ENCODE assay signal across 10 mouse cellular contexts in genomic region chrX:50675356-50675755, GRCm38 (mm10).
DNase-seq lines count a peak whose midpoint lies in the region; ATAC-seq and TF ChIP-seq lines count a peak whose summit lies in the region.
"Had no signal": no experiment of that assay in that cellular context is flagged by ENCODE, and none has a peak within 500 bp of the region (broad histone marks: within the 10 kb centered on the region; RNA-seq: fewer than 3 reads in every experiment).

No protein-coding gene starts in this region.

- intact Hi-C loops in left cerebral cortex, postnatal 36 days (cut with DNase I), result loop anchor here (2.0 to 5.0 kb wide), 2 partner anchors 217 to 699 kb away; no protein-coding TSS in a partner anchor

- H3K4me3 ChIP-seq in intestine, postnatal 0 days (ENCODE audit: low read depth, low read length), result no peak overlapping the region
- no peak overlapping the region for H3K4me3 ChIP-seq in intestine, embryonic 16.5 days (ENCODE audit: low read length)
- H3K4me3 ChIP-seq: liver, embryonic 13.5 days had no signal

- 30% methylated on average over 6 of the region's 6 CpGs for WGBS in intestine, postnatal 0 days
- WGBS in intestine, embryonic 16.5 days, result 28% methylated on average over 6 of the region's 6 CpGs

- peak; percentile 9 to 15 for DNase-seq in B cell, adult 2 months
- peak; percentile 69 for DNase-seq in Muller cell, postnatal 12 days (ENCODE audit: inconsistent ontology term)
- peak; percentile 22 for DNase-seq in hindlimb bud, embryonic 11.5 days (ENCODE audit: extremely low spot score, low read depth, low spot score)
- no peak for DNase-seq in gastrocnemius, postnatal 4 days (ENCODE audit: low spot score in 2 of 2)
- DNase-seq in left cerebral cortex, postnatal 36 days (ENCODE audit: low spot score in 2 of 2), result no peak
- DNase-seq: liver, embryonic 13.5 days; right cerebral cortex, postnatal 4 days had no signal

- no peaks in the 10 kb centered on the region for H3K36me3 ChIP-seq in intestine, postnatal 0 days (ENCODE audit: control insufficient read depth, insufficient read depth)
- H3K36me3 ChIP-seq in intestine, embryonic 16.5 days (ENCODE audit: control insufficient read depth, insufficient read depth, low read length), result no peaks in the 10 kb centered on the region
- H3K36me3 ChIP-seq: liver, embryonic 13.5 days had no signal

- no peaks in the 10 kb centered on the region for H3K9me3 ChIP-seq in intestine, postnatal 0 days (ENCODE audit: control insufficient read depth)
- no peaks in the 10 kb centered on the region for H3K9me3 ChIP-seq in intestine, embryonic 16.5 days (ENCODE audit: control insufficient read depth, low read length)
- H3K9me3 ChIP-seq: liver, embryonic 13.5 days had no signal

- peak; percentile 69 for TF ChIP-seq CTCF in intestine, postnatal 0 days (IDR thresholded peaks at IDR 0.05; ENCODE audit: low read depth)

- no peak overlapping the region for H3K9ac ChIP-seq in intestine, postnatal 0 days (ENCODE audit: low read depth, low read length)
- H3K9ac ChIP-seq in intestine, embryonic 16.5 days (ENCODE audit: low read depth, low read length), result no peak overlapping the region
- H3K9ac ChIP-seq: liver, embryonic 13.5 days had no signal

- H3K4me2 ChIP-seq in intestine, postnatal 0 days (replicated peaks; ENCODE audit: low read depth), result no peak overlapping the region
- H3K4me2 ChIP-seq in intestine, embryonic 16.5 days (ENCODE audit: low read depth, low read length), result no peak overlapping the region
- H3K4me2 ChIP-seq: liver, embryonic 13.5 days had no signal

- no peak for ATAC-seq in intestine, postnatal 0 days
- ATAC-seq in intestine, embryonic 16.5 days, result no peak
- ATAC-seq in frontal cortex, adult (ENCODE audit: low TSS enrichment), result no peak

- no peaks in the 10 kb centered on the region for H3K27me3 ChIP-seq in intestine, postnatal 0 days (replicated peaks; ENCODE audit: control insufficient read depth, insufficient read depth, low read length)
- H3K27me3 ChIP-seq in intestine, embryonic 16.5 days (replicated peaks; ENCODE audit: control insufficient read depth, insufficient read depth, low read length), result no peaks in the 10 kb centered on the region
- H3K27me3 ChIP-seq: liver, embryonic 13.5 days had no signal

- H3K4me1 ChIP-seq in intestine, postnatal 0 days (replicated peaks; ENCODE audit: control insufficient read depth, insufficient read depth, low read length), result no peaks in the 10 kb centered on the region
- H3K4me1 ChIP-seq in intestine, embryonic 16.5 days (ENCODE audit: control insufficient read depth, insufficient read depth, low read length), result no peaks in the 10 kb centered on the region
- H3K4me1 ChIP-seq: liver, embryonic 13.5 days had no signal

- H3K27ac ChIP-seq in intestine, postnatal 0 days (ENCODE audit: low read depth, low read length), result no peak overlapping the region
- no peak overlapping the region for H3K27ac ChIP-seq in intestine, embryonic 16.5 days (ENCODE audit: low read length)
- H3K27ac ChIP-seq: liver, embryonic 13.5 days had no signal

Comparison
In these comparisons a context has a peak if more than half of its experiments do, and no peak if none do; other contexts are left out.
1. DNase-seq: peak in B cell, adult 2 months (2 of 2), Muller cell, postnatal 12 days (single experiment) and hindlimb bud, embryonic 11.5 days (single experiment); none in gastrocnemius, postnatal 4 days (0 of 2) and left cerebral cortex, postnatal 36 days (0 of 2).